Mouse (Mus musculus) hindbrain, postnatal 0 days (tissue): ENCODE results near the gene Fam131a. TPM values are rescaled to one million over a fixed set of nuclear protein-coding genes. Genes with fewer than 3 reads are reported as not detected.

Experiments
- ATAC-seq: fragments of 200-750 bp; cut with Nextera tagmentation; 2 replicates; pipeline ENCODE4 v1.8.0; 2017; ENCODE audit warnings: mild to moderate bottlenecking, moderate TSS enrichment, moderate library complexity
- DNase-seq: peaks from one replicate; pipeline ENCODE4 v3.0.0-alpha.2; 2015; ENCODE audit warnings: low spot score
- H3K27ac ChIP-seq: fragments of 300-500 bp; sonication (generic); 2 replicates; pipeline ENCODE4 v1.5.1; 2014; ENCODE audit warnings: mild to moderate bottlenecking
- H3K27me3 ChIP-seq: fragments of 300-500 bp; sonication (generic); 2 replicates; pipeline ENCODE4 v1.6.1; 2014; ENCODE audit warnings: low read length, mixed read lengths; ENCODE audit not compliant: insufficient read depth
- H3K36me3 ChIP-seq: fragments of 300-500 bp; sonication (generic); 2 replicates; pipeline ENCODE4 v1.6.1; 2014; ENCODE audit warnings: low read length, mixed read lengths; ENCODE audit not compliant: insufficient read depth
- H3K4me1 ChIP-seq: fragments of 300-500 bp; sonication (generic); 2 replicates; pipeline ENCODE4 v1.6.1; 2014; ENCODE audit warnings: antibody characterized with exemption, low read length, mixed read lengths; ENCODE audit not compliant: insufficient read depth
- H3K4me2 ChIP-seq: fragments of 300-500 bp; sonication (generic); 2 replicates; pipeline ENCODE4 v1.6.1; 2014; ENCODE audit warnings: low read depth, mild to moderate bottlenecking, low read length, moderate library complexity, mixed read lengths
- H3K4me3 ChIP-seq: fragments of 300-500 bp; sonication (generic); 2 replicates; pipeline ENCODE4 v1.5.1; 2014; ENCODE audit warnings: low read length
- H3K9ac ChIP-seq: fragments of 300-500 bp; sonication (generic); replicated peaks from 2 replicates; pipeline ENCODE4 v1.6.1; 2014; ENCODE audit warnings: mild to moderate bottlenecking, low read length, moderate library complexity, mixed read lengths
- H3K9me3 ChIP-seq: fragments of 300-500 bp; sonication (generic); 2 replicates; pipeline ENCODE4 v1.6.1; 2016; ENCODE audit warnings: low read length, mixed read lengths
- CTCF ChIP-seq: IDR thresholded peaks from 2 replicates; pipeline ENCODE4 v1.5.1; 2016; ENCODE audit warnings: antibody characterized with exemption, control low read depth, low read depth
- WGBS: fragments of 180-500 bp; shearing (Covaris S2); extraction: QIAGEN DNeasy Blood & Tissue Kit; methylation state at CpG from one replicate; pipeline ENCODE4 v1.1.7; 2014; 5-methylcytosine and 5-hydroxymethylcytosine counted together
- polyA plus RNA-seq: library from polyadenylated mRNA; unstranded; fragments of >200 nt; fragmentation: Nextera tagmentation; extraction: Ambion mirVana; gene quantifications from 2 replicates; pipeline ENCODE4 v1.2.1, GENCODE M21; 2015
- total RNA-seq: library from RNA; depleted of rRNA; stranded (reverse); fragments of >200 nt; gene quantifications from 2 replicates; pipeline ENCODE4 v1.2.3, GENCODE M21; 2014

Fam131a gene
- total and polyA plus RNA-seq, 2 experiments from 2014 or later: 55.4 to 147 TPM

GRCm38 (mm10) chr16:20715976-20716840 lies 23.2 kb downstream of the Fam131a start:
- H3K36me3 ChIP-seq: peaks cover 20% of the 10 kb centered on the region; the same call in 1 of the 2 replicates
- H3K4me2 ChIP-seq: peak overlapping the region; percentile 82
- H3K27me3 ChIP-seq: no peaks in the 10 kb centered on the region
- no peaks in the 10 kb centered on the region for H3K9me3 ChIP-seq
- DNase-seq: peak; percentile 89
- peak; percentile 75 for ATAC-seq
- H3K9ac ChIP-seq: peak overlapping the region; percentile 82
- under 1% methylated on average over 58 of the region's 68 CpGs for WGBS
- peak overlapping the region; percentile 96 for H3K27ac ChIP-seq
- TF ChIP-seq CTCF: peak; percentile 50
- peak overlapping the region; percentile 63 for H3K4me3 ChIP-seq
- H3K4me1 ChIP-seq: peaks cover 18% of the 10 kb centered on the region; the same call in 1 of the 2 replicates

DNA sequence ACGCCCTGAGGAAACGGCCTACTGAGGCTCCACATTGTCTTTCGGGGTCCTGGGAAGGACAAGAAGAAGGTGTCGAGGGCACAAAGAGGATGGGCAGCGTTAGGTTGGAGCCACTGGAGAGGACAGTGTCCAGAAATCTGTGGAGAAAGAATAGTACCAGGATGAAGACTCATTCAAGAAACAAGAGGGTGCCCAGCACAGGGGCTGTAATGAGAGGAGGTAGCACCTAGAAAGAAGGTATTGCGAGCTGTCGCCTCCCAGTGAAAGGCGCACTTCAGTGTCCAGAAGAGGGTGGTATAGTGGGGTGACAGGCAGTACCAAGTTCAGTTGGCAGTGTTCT lies 23.8 kb downstream of the Fam131a start:
- Histone ChIP-seq H3K4me2 (peak overlapping the region; percentile 82), H3K27ac (peak overlapping the region; percentile 96), H3K9me3 (no peaks in the 10 kb centered on the region), H3K9ac (peak overlapping the region; percentile 82), H3K4me1 (peaks cover 18% of the 10 kb centered on the region; the same call in 1 of the 2 replicates), H3K36me3 (peaks cover 19% of the 10 kb centered on the region; the same call in 1 of the 2 replicates), H3K4me3 (peak overlapping the region; percentile 63), H3K27me3 (no peaks in the 10 kb centered on the region)
- ATAC-seq (no peak), DNase-seq (no peak)
- peak; percentile 28; the same call in 1 of the 2 replicates for TF ChIP-seq CTCF
- WGBS: 2% methylated on average over 8 of the region's 8 CpGs

- H3K4me2 ChIP-seq: peak within 1 kb of the TSS; percentile 82
- no peaks in the 10 kb centered on the region for H3K9me3 ChIP-seq
Measured at GRCm38 (mm10) chr16:20717181-20717977, 24.3 kb downstream of the Fam131a start, which contains the start of the genes Polr2h and Clcn2. Polr2h (plus strand) TSS chr16:20717665. Clcn2 (minus strand) TSS chr16:20717746.

DNA sequence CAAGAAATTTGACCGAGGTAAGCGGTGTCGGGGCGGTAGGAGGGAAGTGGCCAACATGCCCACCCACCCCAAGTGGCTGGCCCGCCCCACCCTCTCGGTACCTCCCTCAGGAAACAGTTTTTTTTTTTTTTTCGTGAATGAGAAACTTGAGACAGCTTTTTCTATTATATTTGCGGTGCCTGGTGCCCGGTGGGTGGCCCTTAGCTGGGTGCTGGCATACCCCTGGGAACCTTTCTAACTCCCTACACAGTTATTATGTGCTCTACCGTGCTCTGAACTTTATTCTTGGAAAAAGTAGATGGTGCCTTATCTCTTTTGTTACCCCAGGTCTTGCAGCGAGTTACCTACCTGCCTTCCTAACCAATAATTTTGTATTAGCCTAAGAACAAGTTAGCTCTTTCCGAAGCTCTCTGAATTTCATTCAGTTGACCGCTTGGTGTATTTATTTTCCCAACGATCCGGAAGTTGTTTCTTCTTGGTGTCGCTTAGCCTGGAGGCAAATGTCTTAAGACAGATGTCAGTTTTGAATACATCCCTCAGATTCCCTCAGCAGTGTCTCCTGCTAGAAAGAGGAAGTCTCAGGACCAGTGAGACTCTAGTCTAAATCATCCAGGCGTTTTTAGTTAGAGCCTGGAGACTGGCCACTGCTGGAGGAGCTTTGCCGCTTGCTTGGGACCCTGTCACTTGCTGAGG lies 25.1 kb downstream of the Fam131a start:
- Histone ChIP-seq H3K27ac (peak overlapping the region; percentile 96; the same call in 1 of the 2 replicates), H3K4me3 (peak overlapping the region; percentile 63), H3K9me3 (no peaks in the 10 kb centered on the region), H3K4me1 (peaks cover 18% of the 10 kb centered on the region; the same call in 1 of the 2 replicates), H3K36me3 (peaks cover 13% of the 10 kb centered on the region; the same call in 1 of the 2 replicates), H3K27me3 (no peaks in the 10 kb centered on the region), H3K9ac (peak overlapping the region; percentile 82), H3K4me2 (peak overlapping the region; percentile 82)
- no peak for TF ChIP-seq CTCF
- 2% methylated on average over 18 of the region's 18 CpGs for WGBS
- ATAC-seq: peak; percentile 22
- DNase-seq: no peak

More at GRCm38 (mm10) chr16:20717181-20717977, 24.3 kb downstream of the Fam131a start, which contains the start of the genes Polr2h and Clcn2:
- DNase-seq (peak; percentile 98), ATAC-seq (peak; percentile 92)
- Histone ChIP-seq H3K27me3 (no peaks in the 10 kb centered on the region), H3K9ac (peak within 1 kb of the TSS; percentile 82), H3K27ac (peak within 1 kb of the TSS; percentile 96), H3K4me1 (peaks cover 18% of the 10 kb centered on the region; the same call in 1 of the 2 replicates), H3K4me3 (peak within 1 kb of the TSS; percentile 63), H3K36me3 (peaks cover 14% of the 10 kb centered on the region; the same call in 1 of the 2 replicates)
- peak; percentile 72 for TF ChIP-seq CTCF
- under 1% methylated on average over 62 of the region's 62 CpGs for WGBS

DNA sequence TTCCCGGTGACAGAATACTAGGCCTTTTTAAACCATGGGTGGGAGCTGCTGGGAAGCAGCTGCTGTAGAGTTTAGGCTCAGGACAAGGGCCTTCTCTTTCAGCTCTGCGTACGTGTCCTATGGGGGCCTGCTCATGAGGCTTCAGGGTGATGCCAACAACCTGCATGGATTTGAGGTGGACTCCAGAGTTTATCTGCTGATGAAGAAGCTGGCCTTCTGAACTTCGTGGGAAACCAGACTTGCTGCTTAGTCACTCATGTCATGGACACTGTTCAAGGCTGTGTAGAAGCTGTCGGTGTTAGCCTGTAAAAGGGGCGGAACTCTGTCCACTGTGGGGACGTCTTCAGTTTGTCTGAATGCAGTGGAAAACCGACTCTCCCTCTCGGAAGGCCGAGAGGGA lies 28.8 kb downstream of the Fam131a start:
- no peak overlapping the region for H3K27ac ChIP-seq
- 90% methylated on average over 10 of the region's 10 CpGs for WGBS

DNA sequence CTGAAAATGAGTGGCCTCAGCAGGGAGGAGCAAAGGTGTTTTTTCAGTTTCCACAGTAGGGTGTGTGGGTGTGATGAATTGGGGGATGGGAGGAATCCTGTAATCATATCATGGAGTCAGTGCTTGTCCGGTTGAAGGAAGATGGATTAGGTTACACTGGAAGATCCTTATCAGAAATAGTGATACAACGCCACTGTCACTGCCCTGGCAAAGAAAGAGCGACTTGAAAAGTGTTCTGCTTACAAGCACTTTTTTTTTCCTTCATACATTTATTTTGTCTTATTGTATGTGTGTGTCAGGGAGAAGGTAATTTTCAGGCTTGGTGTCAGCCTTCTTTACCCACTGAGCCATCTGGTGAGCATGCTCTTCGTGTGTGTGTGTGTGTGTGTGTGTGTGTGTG lies 29.7 kb downstream of the Fam131a start:
- Histone ChIP-seq H3K4me3 (no peak overlapping the region), H3K36me3 (peaks cover 13% of the 10 kb centered on the region; the same call in 1 of the 2 replicates), H3K27me3 (no peaks in the 10 kb centered on the region), H3K9me3 (no peaks in the 10 kb centered on the region), H3K9ac (no peak overlapping the region), H3K4me1 (no peaks in the 10 kb centered on the region), H3K27ac (no peak overlapping the region), H3K4me2 (no peak overlapping the region)
- DNase-seq: no peak
- no peak for TF ChIP-seq CTCF
- 82% methylated on average over 4 of the region's 4 CpGs for WGBS
- no peak for ATAC-seq

More for the DNA sequence above, 28.8 kb downstream of the Fam131a start:
- Histone ChIP-seq H3K4me3 (no peak overlapping the region), H3K36me3 (peaks cover 13% of the 10 kb centered on the region; the same call in 1 of the 2 replicates), H3K4me2 (no peak overlapping the region), H3K9ac (no peak overlapping the region), H3K27me3 (no peaks in the 10 kb centered on the region), H3K4me1 (0 out of 2 replicates have a peak, but pooled peaks cover under 1% of the 10 kb centered on the region), H3K9me3 (no peaks in the 10 kb centered on the region)
- DNase-seq: no peak
- no peak for ATAC-seq
- TF ChIP-seq CTCF: no peak
